Mouse (Mus musculus) small intestine, adult 2 months (tissue): ENCODE data around the gene Slc12a7.

Experiments
- CTCF ChIP-seq: fragments of 200-500 bp; IDR thresholded peaks from 2 replicates; pipeline ENCODE4 v1.5.1; 2012; ENCODE audit warnings: low read depth, mild to moderate bottlenecking, control low read depth, inconsistent platforms, low read length, moderate library complexity, mixed read lengths; ENCODE audit not compliant: insufficient replicate concordance, insufficient read length; ENCODE audit errors: extremely low read depth
- POLR2A ChIP-seq: fragments of 200-500 bp; IDR thresholded peaks from 2 replicates; pipeline ENCODE4 v1.6.1; 2012; ENCODE audit warnings: low read depth, mild to moderate bottlenecking, control low read depth, inconsistent platforms, low read length, moderate library complexity

DNA sequence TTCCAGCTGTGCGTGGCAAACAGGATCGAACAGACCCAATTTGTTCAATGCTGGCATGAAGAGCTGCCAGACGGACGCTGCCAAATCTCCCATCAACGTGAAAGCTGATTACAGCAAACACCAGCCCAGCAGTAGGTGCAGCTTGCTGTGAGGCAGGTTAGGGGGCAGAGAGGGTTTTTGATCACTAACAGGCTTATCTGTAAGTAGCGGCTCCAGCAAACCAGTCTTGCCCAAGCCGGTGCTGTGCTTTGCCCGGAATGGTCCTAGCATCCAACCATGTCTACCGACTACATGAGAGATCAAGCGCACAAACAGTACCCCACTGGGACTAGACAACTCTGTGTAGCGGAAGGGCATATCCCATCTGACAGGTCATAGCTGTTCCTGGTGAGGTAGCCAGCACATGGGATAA, 106.2 kb downstream of the Slc12a7 start:
- TF ChIP-seq POLR2A (no peak), CTCF (no peak)
